In genomic region chr13:21221656-21222462, GRCm38 (mm10) we compare ENCODE assay signal across 8 mouse cellular contexts. TPM values are rescaled to one million over a fixed set of nuclear protein-coding genes. Genes with fewer than 3 reads are reported as not detected.
DNase-seq lines count a peak whose midpoint lies in the region; ATAC-seq and TF ChIP-seq lines count a peak whose summit lies in the region.

No protein-coding gene starts in this region.

- peak overlapping the region; percentile 70 for H3K4me3 ChIP-seq in heart, embryonic 12.5 days
- peak overlapping the region; percentile 62 to 82 for H3K4me3 ChIP-seq in ES-E14 (ENCODE audit: insufficient read depth in 1 of 2, low read depth in 1 of 2, low read length in 2 of 2, poor library complexity in 1 of 2, severe bottlenecking in 1 of 2)
- H3K4me3 ChIP-seq in embryonic facial prominence, embryonic 15.5 days (replicated peaks), result peak overlapping the region; percentile 56
- H3K4me3 ChIP-seq in limb, embryonic 12.5 days (replicated peaks), result peak overlapping the region; percentile 48

- peaks cover 5% of the 10 kb centered on the region; the same call in 1 of the 2 replicates for H3K4me1 ChIP-seq in heart, embryonic 12.5 days (replicated peaks)
- peaks cover 0 to 8% of the 10 kb centered on the region in 2 experiments; a peak in 2 of 4 replicates for H3K4me1 ChIP-seq in ES-E14 (ENCODE audit: control insufficient read depth in 2 of 2, insufficient read depth in 2 of 2, low read length in 2 of 2, poor library complexity in 1 of 2)
- H3K4me1 ChIP-seq in embryonic facial prominence, embryonic 15.5 days, result 0 out of 2 replicates have a peak, but pooled peaks cover 7% of the 10 kb centered on the region
- H3K4me1 ChIP-seq in limb, embryonic 12.5 days (replicated peaks), result no peaks in the 10 kb centered on the region

- H3K36me3 ChIP-seq in heart, embryonic 12.5 days, result no peaks in the 10 kb centered on the region
- no peaks in the 10 kb centered on the region for H3K36me3 ChIP-seq in ES-E14 (ENCODE audit: control insufficient read depth, insufficient read depth, low read length, poor library complexity, severe bottlenecking)
- H3K36me3 ChIP-seq in embryonic facial prominence, embryonic 15.5 days, result no peaks in the 10 kb centered on the region
- no peaks in the 10 kb centered on the region for H3K36me3 ChIP-seq in limb, embryonic 12.5 days

- peak overlapping the region; percentile 88 for H3K4me2 ChIP-seq in heart, embryonic 12.5 days
- peak overlapping the region; percentile 73 for H3K4me2 ChIP-seq in embryonic facial prominence, embryonic 15.5 days (replicated peaks)
- peak overlapping the region; percentile 65 for H3K4me2 ChIP-seq in limb, embryonic 12.5 days

- no peak overlapping the region for H3K27ac ChIP-seq in heart, embryonic 12.5 days (ENCODE audit: poor library complexity, severe bottlenecking)
- H3K27ac ChIP-seq in ES-E14 (ENCODE audit: insufficient read depth, low read depth, low read length, poor library complexity, severe bottlenecking), result no peak overlapping the region
- H3K27ac ChIP-seq in embryonic facial prominence, embryonic 15.5 days (replicated peaks), result no peak overlapping the region
- H3K27ac ChIP-seq in limb, embryonic 12.5 days, result peak overlapping the region; percentile 64

- 5% methylated on average over 20 of the region's 20 CpGs for WGBS in heart, embryonic 12.5 days
- 3% methylated on average over 20 of the region's 20 CpGs for WGBS in embryonic facial prominence, embryonic 15.5 days
- 1% methylated on average over 20 of the region's 20 CpGs for WGBS in limb, embryonic 12.5 days

- no peaks in the 10 kb centered on the region for H3K9me3 ChIP-seq in heart, embryonic 12.5 days (replicated peaks)
- H3K9me3 ChIP-seq in ES-E14 (ENCODE audit: control insufficient read depth, insufficient read depth, low read depth, low read length), result no peaks in the 10 kb centered on the region
- no peaks in the 10 kb centered on the region for H3K9me3 ChIP-seq in embryonic facial prominence, embryonic 15.5 days (replicated peaks)
- no peaks in the 10 kb centered on the region for H3K9me3 ChIP-seq in limb, embryonic 12.5 days

- in situ Hi-C loops in ES-E14 (cut with MboI; ENCODE audit: low sequenced_read_pairs in 2 of 2, unreplicated experiment in 2 of 2), result no loop called here

- peak overlapping the region; percentile 69 for H3K9ac ChIP-seq in heart, embryonic 12.5 days
- peak overlapping the region; percentile 21 for H3K9ac ChIP-seq in ES-E14 (ENCODE audit: insufficient read depth, low read depth, low read length, poor library complexity, severe bottlenecking)
- H3K9ac ChIP-seq in embryonic facial prominence, embryonic 15.5 days, result peak overlapping the region; percentile 27
- peak overlapping the region; percentile 64 for H3K9ac ChIP-seq in limb, embryonic 12.5 days (replicated peaks)

- ATAC-seq in heart, embryonic 12.5 days (ENCODE audit: insufficient number of reproducible peaks, low FRiP score), result peak; percentile 80
- ATAC-seq in embryonic facial prominence, embryonic 15.5 days (ENCODE audit: insufficient number of reproducible peaks, low FRiP score, low TSS enrichment, low read depth), result peak; percentile 75
- peak; percentile 80 for ATAC-seq in limb, embryonic 12.5 days (ENCODE audit: insufficient number of reproducible peaks, insufficient read depth, low FRiP score, low TSS enrichment, low read depth)
- peak; percentile 9; the same call in 1 of the 2 replicates for ATAC-seq in neutrophil, adult 5-6 weeks (ENCODE audit: extremely low read depth, insufficient number of reproducible peaks, low FRiP score, poor library complexity, severe bottlenecking)

- H3K27me3 ChIP-seq in heart, embryonic 12.5 days (replicated peaks), result peaks cover 6% of the 10 kb centered on the region; the same call in 1 of the 2 replicates
- no peaks in the 10 kb centered on the region for H3K27me3 ChIP-seq in embryonic facial prominence, embryonic 15.5 days
- no peaks in the 10 kb centered on the region for H3K27me3 ChIP-seq in limb, embryonic 12.5 days

- no peak for DNase-seq in heart, adult 9 months (ENCODE audit: low spot score in 2 of 2)
- peak; percentile 47 for DNase-seq in ES-E14 (ENCODE audit: low read depth, low spot score)
- no peak for DNase-seq in adrenal gland, postnatal 14 days
- no peak for DNase-seq in urinary bladder, adult 2 months (ENCODE audit: low spot score)

TF ChIP-seq in ES-E14, 5 proteins besides CTCF, POLR2A, EP300 and RAD21:
- TF ChIP-seq HCFC1 (IDR thresholded peaks at IDR 0.05; ENCODE audit: borderline replicate concordance, insufficient read depth, low read length) (0 out of 2 replicates have a peak, but pooled peaks have one; percentile 17), MAFK (IDR thresholded peaks at IDR 0.05; ENCODE audit: insufficient read depth, low read depth, low read length) (no peak)

RNA-seq across cellular contexts. Expression of gene Trim27, which starts 42.6 kb away (rescaled TPM):
- 98.2 and 103 TPM in 2 replicates for polyA plus RNA-seq in heart, embryonic 12.5 days (2016; fragmentation: Nextera tagmentation; extraction: Ambion mirVana)
- total RNA-seq in ES-E14 (2012; rRNA removed), result 115 and 128 TPM in 2 replicates
- polyA plus RNA-seq in embryonic facial prominence, embryonic 15.5 days (2015; fragmentation: Nextera tagmentation; extraction: Ambion mirVana), result 122 and 125 TPM in 2 replicates
- 180 TPM in 2 replicates for polyA plus RNA-seq in limb, embryonic 12.5 days (2016; fragmentation: Nextera tagmentation; extraction: Ambion mirVana)
- 85.7 and 96.0 TPM in 2 replicates for total RNA-seq in neutrophil, adult 5-6 weeks (2017)
- 51.5 and 56.3 TPM in 2 replicates for total RNA-seq in adrenal gland, postnatal 14 days (2021)
- polyA plus RNA-seq in urinary bladder, adult 2 months (2012; rRNA removed), result 40.5 and 48.2 TPM in 2 replicates

Comparison
In these comparisons a context has a peak if more than half of its experiments do, and no peak if none do; other contexts are left out.
1. ATAC-seq: peak in every context shown above with its lines; median percentile 80 in heart, embryonic 12.5 days; 80 in limb, embryonic 12.5 days; 75 in embryonic facial prominence, embryonic 15.5 days; 9 in neutrophil, adult 5-6 weeks.